Mouse (Mus musculus) CH12.LX (cell line): ENCODE measurements around the gene Tbc1d23. TPM values are rescaled to one million over a fixed set of nuclear protein-coding genes. Genes with fewer than 3 reads are reported as not detected.

Source experiments
- DNase-seq: peaks from one replicate; pipeline ENCODE4 v3.0.0-alpha.2; 2013; ENCODE audit errors: extremely low read depth
- H3K27ac ChIP-seq: 2 replicates; pipeline ENCODE4 v1.5.1; 2012; ENCODE audit warnings: low read depth, mild to moderate bottlenecking, control low read depth, moderate library complexity; ENCODE audit not compliant: insufficient read depth
- H3K27me3 ChIP-seq: replicated peaks from 2 replicates; pipeline ENCODE3; 2012; ENCODE audit warnings: inconsistent platforms
- H3K36me3 ChIP-seq, 2 experiments: replicated peaks in 1 of 2; 2 replicates each; pipeline versions ENCODE3 to v1.6.1; 2012; ENCODE audit warnings: inconsistent platforms in 1 of 2, low read length in 1 of 2, mild to moderate bottlenecking in 1 of 2, mixed read lengths in 1 of 2, moderate library complexity in 1 of 2; ENCODE audit not compliant: control insufficient read depth in 1 of 2, insufficient read depth in 1 of 2
- H3K4me1 ChIP-seq, 2 experiments: 2 replicates each; pipeline ENCODE4 v1.6.1; 2012; ENCODE audit warnings: inconsistent platforms in 1 of 2, moderate library complexity in 1 of 2; ENCODE audit not compliant: insufficient read depth in 2 of 2, control insufficient read depth in 1 of 2
- H3K4me2 ChIP-seq: 2 replicates; pipeline ENCODE4 v1.6.1; 2012; ENCODE audit warnings: low read depth, mild to moderate bottlenecking, control low read depth; ENCODE audit not compliant: poor library complexity, insufficient read depth, severe bottlenecking
- H3K4me3 ChIP-seq, 3 experiments: fragments of 150-350 bp in 1 of 3; sonication (generic) in 1 of 3; replicated peaks in 1 of 3; 2 replicates each; pipeline versions ENCODE3 to v1.5.1; 2011 to 2012; ENCODE audit warnings: low read depth in 2 of 3, low read length in 2 of 3, mild to moderate bottlenecking in 2 of 3, moderate library complexity in 2 of 3, control low read depth in 1 of 3, improper control_type of control experiment in 1 of 3, inconsistent platforms in 1 of 3, mixed read lengths in 1 of 3; ENCODE audit not compliant: poor library complexity in 1 of 3
- H3K79me2 ChIP-seq: replicated peaks from 2 replicates; pipeline ENCODE4 v1.6.1; 2012; ENCODE audit warnings: mild to moderate bottlenecking, moderate library complexity; ENCODE audit not compliant: control insufficient read depth, poor library complexity, insufficient read depth, severe bottlenecking; ENCODE audit errors: extremely low read depth
- H3K9ac ChIP-seq: 2 replicates; pipeline ENCODE4 v1.6.1; 2012; ENCODE audit warnings: low read depth, mild to moderate bottlenecking, control low read depth, moderate library complexity; ENCODE audit not compliant: insufficient read depth
- H3K9me3 ChIP-seq: replicated peaks from 2 replicates; pipeline ENCODE3; 2012; ENCODE audit warnings: low read length, inconsistent platforms, mixed read lengths
- CHD2 ChIP-seq: IDR thresholded peaks from 2 replicates; pipeline ENCODE4 v1.6.1; 2011; ENCODE audit warnings: low read length, improper control_type of control experiment
- CTCF ChIP-seq, 2 experiments: IDR thresholded peaks in 1 of 2; conservative IDR thresholded peaks in 1 of 2; 2 replicates each; pipeline ENCODE4 v1.5.1; 2011 to 2012; ENCODE audit warnings: low read depth in 2 of 2, low read length in 2 of 2, improper control_type of control experiment in 1 of 2, inconsistent platforms in 1 of 2, mild to moderate bottlenecking in 1 of 2, moderate library complexity in 1 of 2
- E2F4 ChIP-seq: IDR thresholded peaks from 2 replicates; pipeline ENCODE4 v1.6.1; 2011; ENCODE audit warnings: low read depth, low read length, improper control_type of control experiment; ENCODE audit not compliant: insufficient replicate concordance
- EP300 ChIP-seq: IDR thresholded peaks from 2 replicates; pipeline ENCODE4 v1.6.1; 2011; ENCODE audit warnings: low read length, improper control_type of control experiment
- GABPA ChIP-seq: IDR thresholded peaks from 2 replicates; pipeline ENCODE4 v1.6.1; 2012; ENCODE audit warnings: low read depth, low read length, improper control_type of control experiment, inconsistent platforms; ENCODE audit not compliant: insufficient replicate concordance
- HCFC1 ChIP-seq: IDR thresholded peaks from 2 replicates; pipeline ENCODE4 v1.6.1; 2012; ENCODE audit warnings: low read depth, mild to moderate bottlenecking, inconsistent platforms, low read length, improper control_type of control experiment
- IRF4 ChIP-seq: IDR thresholded peaks from 2 replicates; pipeline ENCODE4 v1.6.1; 2014; ENCODE audit warnings: low read depth, mild to moderate bottlenecking, inconsistent platforms, low read length, improper control_type of control experiment
- MAFK ChIP-seq: IDR thresholded peaks from 2 replicates; pipeline ENCODE4 v1.6.1; 2011; ENCODE audit warnings: low read length, improper control_type of control experiment; ENCODE audit not compliant: insufficient replicate concordance
- MAX ChIP-seq: IDR thresholded peaks from 2 replicates; pipeline ENCODE4 v1.6.1; 2011; ENCODE audit warnings: low read length, improper control_type of control experiment
- MEF2A ChIP-seq: IDR thresholded peaks from 2 replicates; pipeline ENCODE4 v1.6.1; 2014; ENCODE audit warnings: low read depth, mild to moderate bottlenecking, inconsistent platforms, low read length, improper control_type of control experiment, borderline replicate concordance
- MXI1 ChIP-seq: IDR thresholded peaks from 2 replicates; pipeline ENCODE4 v1.6.1; 2011; ENCODE audit warnings: mild to moderate bottlenecking, low read depth, low read length, improper control_type of control experiment
- NELFE ChIP-seq: IDR thresholded peaks from 2 replicates; pipeline ENCODE4 v1.6.1; 2011; ENCODE audit warnings: low read depth, low read length, improper control_type of control experiment
- PAX5 ChIP-seq: IDR thresholded peaks from 2 replicates; pipeline ENCODE4 v1.6.1; 2012; ENCODE audit warnings: low read length, inconsistent platforms, mixed read lengths
- RAD21 ChIP-seq: IDR thresholded peaks from 2 replicates; pipeline ENCODE4 v1.6.1; 2011; ENCODE audit warnings: low read depth, mild to moderate bottlenecking, low read length, improper control_type of control experiment, moderate library complexity
- RCOR1 ChIP-seq: conservative IDR thresholded peaks from 2 replicates; pipeline ENCODE4 v1.6.1; 2012; ENCODE audit warnings: low read depth, mild to moderate bottlenecking, inconsistent platforms, low read length, improper control_type of control experiment
- SIN3A ChIP-seq: IDR thresholded peaks from 2 replicates; pipeline ENCODE4 v1.6.1; 2012; ENCODE audit warnings: low read length, improper control_type of control experiment, inconsistent platforms
- TBP ChIP-seq: conservative IDR thresholded peaks from 2 replicates; pipeline ENCODE4 v1.6.1; 2011; ENCODE audit warnings: low read depth, low read length, improper control_type of control experiment
- USF2 ChIP-seq: conservative IDR thresholded peaks from 2 replicates; pipeline ENCODE4 v1.6.1; 2011; ENCODE audit warnings: low read depth, low read length, improper control_type of control experiment
- ZC3H11A ChIP-seq: IDR thresholded peaks from 2 replicates; pipeline ENCODE4 v1.6.1; 2012; ENCODE audit warnings: low read depth, mild to moderate bottlenecking, inconsistent platforms, low read length, improper control_type of control experiment
- ZMIZ1 ChIP-seq: IDR thresholded peaks from 2 replicates; pipeline ENCODE4 v1.6.1; 2012; ENCODE audit warnings: low read depth, mild to moderate bottlenecking, inconsistent platforms, low read length, improper control_type of control experiment
- dilution Hi-C: fragments of 300-500 bp; cut with MboI; formaldehyde crosslinking; loops from 2 replicates; pipeline ENCODE4 v1.14.3; 2020; ENCODE audit warnings: low sequenced_read_pairs; ENCODE audit not compliant: extremely low pct_unique_long_range_greater_than_20kb, extremely low pct_ligation_motif_present
- in situ Hi-C: fragments of 300-500 bp; cut with MboI; formaldehyde crosslinking; loops from 3 replicates; pipeline ENCODE4 v1.14.3; 2019; ENCODE audit warnings: low sequenced_read_pairs, low pct_ligation_motif_present, low pct_unique_long_range_greater_than_20kb, mixed read lengths
- polyA plus RNA-seq: library from polyadenylated mRNA; unstranded; fragments of >175 nt; gene quantifications from 2 replicates; pipeline ENCODE4 v1.2.1, GENCODE M21; 2012; ENCODE audit warnings: low read depth; ENCODE audit not compliant: insufficient read length
- total RNA-seq, 2 experiments: library from RNA; depleted of rRNA; stranded (reverse); fragments of 300-350 nt in 1 of 2; fragments of >200 nt in 1 of 2; gene quantifications; 2 replicates each; pipeline ENCODE4 v1.2.3; 2012 to 2014

Tbc1d23 gene
- total and polyA plus RNA-seq, 3 experiments: 21.2 to 38.8 (median 31.5) TPM

DNA sequence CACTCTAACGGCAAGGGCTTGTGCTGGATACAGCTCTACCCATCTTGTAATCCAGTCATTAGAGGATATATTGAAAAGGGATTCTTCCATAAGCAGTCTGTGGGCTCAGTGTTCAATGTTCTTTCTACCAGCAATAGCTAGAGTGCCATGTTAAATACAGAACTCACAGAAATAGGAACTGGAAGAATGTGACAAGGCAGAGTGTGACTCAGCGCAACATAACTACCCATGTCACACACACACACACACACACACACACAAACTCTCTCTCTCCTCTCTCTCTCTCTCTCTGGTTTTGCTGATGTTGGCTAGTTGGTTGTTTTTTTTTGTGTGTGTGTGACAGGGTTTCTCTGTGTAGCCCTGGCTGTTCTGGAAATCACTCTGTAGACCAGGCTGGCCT lies 20.3 kb downstream of the Tbc1d23 start:
- H3K9me3 ChIP-seq: no peaks in the 10 kb centered on the region
- H3K27ac ChIP-seq: peak overlapping the region; percentile 73
- peaks cover 10 to 43% of the 10 kb centered on the region in 2 experiments for H3K4me1 ChIP-seq
- no peak overlapping the region for H3K4me2 ChIP-seq
- peaks cover 21 to 59% of the 10 kb centered on the region in 2 experiments for H3K36me3 ChIP-seq
- TF ChIP-seq CHD2 (no peak), EP300 (no peak), ZMIZ1 (no peak), MAFK (peak; percentile 66; the same call in 1 of the 2 replicates), SIN3A (no peak), E2F4 (no peak), RCOR1 (no peak), MXI1 (no peak), NELFE (no peak), MAX (no peak), IRF4 (peak; percentile 25; the same call in 1 of the 2 replicates), HCFC1 (no peak), TBP (no peak)
- H3K79me2 ChIP-seq: no peaks in the 10 kb centered on the region
- in situ Hi-C loops: no loop called here
- no peak overlapping the region for H3K9ac ChIP-seq
- dilution Hi-C loops: no loop called here
- no peaks in the 10 kb centered on the region for H3K27me3 ChIP-seq
- DNase-seq: peak; percentile 62
- no peak overlapping the region for H3K4me3 ChIP-seq

DNA sequence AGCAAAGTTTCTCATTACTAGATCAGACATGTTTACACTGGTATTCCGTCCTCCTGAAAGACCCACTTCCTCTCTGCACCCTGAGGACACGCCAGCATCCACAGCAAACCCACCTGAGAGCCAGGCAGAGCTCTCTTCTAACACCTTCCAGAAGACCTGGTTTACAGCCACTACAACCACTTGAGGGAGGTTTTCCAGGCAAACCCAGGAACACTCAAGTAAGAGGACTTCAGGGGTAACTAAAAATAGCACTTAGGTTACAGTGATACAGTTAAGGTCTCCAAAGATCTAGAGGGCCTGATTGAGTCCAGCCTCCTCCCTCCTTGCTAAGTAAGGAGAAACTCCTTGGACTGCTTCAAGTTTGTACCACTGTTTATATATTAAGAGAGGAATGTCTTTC lies 23.0 kb downstream of the Tbc1d23 start:
- DNase-seq: no peak
- Histone ChIP-seq H3K27me3 (no peaks in the 10 kb centered on the region), H3K36me3 (peaks cover 21 to 52% of the 10 kb centered on the region in 2 experiments), H3K27ac (no peak overlapping the region), H3K9ac (no peak overlapping the region), H3K4me2 (no peak overlapping the region), H3K4me1 (peaks cover 6 to 28% of the 10 kb centered on the region in 2 experiments), H3K4me3 (no peak overlapping the region), H3K9me3 (no peaks in the 10 kb centered on the region), H3K79me2 (no peaks in the 10 kb centered on the region)
- in situ Hi-C loops (no loop called here), dilution Hi-C loops (no loop called here)
- TF ChIP-seq RAD21: no peak
- TF ChIP-seq MAFK: no peak
- TF ChIP-seq ZC3H11A: no peak
- no peak for TF ChIP-seq ZMIZ1
- no peak for TF ChIP-seq GABPA
- no peak for TF ChIP-seq USF2
- TF ChIP-seq MAX: no peak
- no peak for TF ChIP-seq TBP
- no peak for TF ChIP-seq CTCF (conservative IDR thresholded peaks at IDR 0.05 in 1 of 2, IDR thresholded peaks at IDR 0.05 in 1 of 2; ENCODE audit: low read depth in 2 of 2, low read length in 2 of 2)
- no peak for TF ChIP-seq EP300
- no peak for TF ChIP-seq PAX5
- no peak for TF ChIP-seq HCFC1
- TF ChIP-seq MEF2A: no peak
